Mouse (Mus musculus): ENCODE measurements around the gene Atp2b1. TPM values are rescaled to one million over a fixed set of nuclear protein-coding genes. Genes with fewer than 3 reads are reported as not detected.

Atp2b1 gene
- total and polyA plus RNA-seq, 2 experiments from 2014 or later: 203 to 319 TPM

DNA sequence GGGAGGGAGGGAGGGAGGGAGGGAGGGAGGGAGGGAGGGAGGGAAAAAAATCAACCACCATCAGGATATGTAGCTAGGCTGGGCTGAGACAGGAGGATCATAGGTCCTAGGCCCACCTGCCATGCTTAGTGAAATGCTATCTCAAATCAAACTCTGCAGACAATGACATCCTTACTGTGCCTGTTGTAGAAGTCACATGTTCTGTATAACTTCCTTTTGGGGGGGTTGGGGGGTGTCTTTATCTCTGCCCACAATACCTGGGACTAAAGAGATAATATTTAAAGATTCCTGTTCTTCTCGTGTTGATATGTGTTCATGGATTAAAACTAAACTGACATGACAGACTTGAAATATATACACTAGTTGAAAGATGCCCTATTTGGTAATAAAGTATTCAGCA, 35.5 kb downstream of the Atp2b1 start:
- Histone ChIP-seq H3K27me3 (ENCODE audit: insufficient read depth, low read length) (no peaks in the 10 kb centered on the region), H3K9me3 (ENCODE audit: low read length) (no peaks in the 10 kb centered on the region), H3K9ac (no peak overlapping the region), H3K4me1 (ENCODE audit: insufficient read depth) (no peaks in the 10 kb centered on the region), H3K4me2 (ENCODE audit: low read depth) (no peak overlapping the region), H3K27ac (ENCODE audit: low read depth, low read length) (no peak overlapping the region), H3K36me3 (ENCODE audit: insufficient read depth) (no peaks in the 10 kb centered on the region), H3K4me3 (ENCODE audit: low read depth, low read length) (no peak overlapping the region)
- 95% methylated on average over 1 of the region's 1 CpGs for WGBS
- DNase-seq (no peak), ATAC-seq (no peak)
- TF ChIP-seq CTCF (IDR thresholded peaks at IDR 0.05; ENCODE audit: low read depth): no peak

DNA sequence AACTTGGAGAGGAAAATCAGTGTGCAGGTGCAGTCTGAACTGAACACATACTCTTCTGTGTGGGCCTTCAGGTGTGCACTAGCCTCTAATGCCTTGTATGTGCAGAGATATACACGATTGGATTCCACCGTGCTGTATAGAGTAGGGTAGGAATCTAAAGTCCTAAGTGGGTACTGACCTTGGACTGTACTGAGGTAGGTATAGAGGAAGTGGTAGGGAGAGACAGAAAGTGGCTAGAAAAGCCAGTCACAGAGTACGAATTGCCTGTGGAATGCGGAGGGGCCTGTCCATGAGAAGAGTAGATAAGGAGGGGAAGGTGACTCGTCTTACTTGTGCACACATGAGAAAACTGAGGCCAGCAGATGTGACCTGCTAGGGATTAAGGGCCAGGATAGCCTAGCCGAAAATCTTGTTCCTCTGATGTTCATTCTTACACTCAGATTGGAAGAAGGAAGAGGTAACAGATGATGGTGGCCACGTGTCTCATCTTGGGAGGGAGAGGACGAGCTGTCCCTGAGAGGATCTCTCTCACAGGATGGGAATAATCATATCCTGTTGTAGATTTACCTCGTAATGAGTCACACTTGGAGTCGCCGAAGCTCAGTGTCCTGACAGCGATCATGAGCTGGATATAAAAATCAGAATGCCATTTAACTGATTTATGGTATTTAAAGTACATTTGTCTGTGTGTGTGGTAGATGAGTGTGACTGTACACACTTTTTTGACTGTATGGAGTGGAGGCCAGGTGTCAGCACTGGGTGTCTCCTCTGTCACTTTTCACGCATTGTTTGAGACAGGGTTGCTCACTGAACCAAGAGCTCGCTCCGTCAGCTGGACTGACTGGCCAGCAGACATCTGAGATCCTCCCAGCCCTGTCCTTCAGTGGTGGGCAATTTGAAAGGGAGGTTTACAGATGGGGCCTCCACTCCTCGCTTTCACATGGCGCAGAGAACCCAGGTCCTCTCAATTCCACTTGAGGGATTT, 37.4 kb downstream of the Atp2b1 start:
- H3K9me3 ChIP-seq (ENCODE audit: low read length): no peaks in the 10 kb centered on the region
- H3K27me3 ChIP-seq (ENCODE audit: insufficient read depth, low read length): no peaks in the 10 kb centered on the region
- 94% methylated on average over 17 of the region's 17 CpGs for WGBS
- no peak overlapping the region for H3K27ac ChIP-seq (ENCODE audit: low read depth, low read length)
- H3K4me3 ChIP-seq (ENCODE audit: low read depth, low read length): no peak overlapping the region
- TF ChIP-seq CTCF (IDR thresholded peaks at IDR 0.05; ENCODE audit: low read depth): no peak
- H3K9ac ChIP-seq: no peak overlapping the region
- H3K4me1 ChIP-seq (ENCODE audit: insufficient read depth): no peaks in the 10 kb centered on the region
- DNase-seq (no peak), ATAC-seq (no peak)
- no peaks in the 10 kb centered on the region for H3K36me3 ChIP-seq (ENCODE audit: insufficient read depth)
- H3K4me2 ChIP-seq (ENCODE audit: low read depth): no peak overlapping the region

DNA sequence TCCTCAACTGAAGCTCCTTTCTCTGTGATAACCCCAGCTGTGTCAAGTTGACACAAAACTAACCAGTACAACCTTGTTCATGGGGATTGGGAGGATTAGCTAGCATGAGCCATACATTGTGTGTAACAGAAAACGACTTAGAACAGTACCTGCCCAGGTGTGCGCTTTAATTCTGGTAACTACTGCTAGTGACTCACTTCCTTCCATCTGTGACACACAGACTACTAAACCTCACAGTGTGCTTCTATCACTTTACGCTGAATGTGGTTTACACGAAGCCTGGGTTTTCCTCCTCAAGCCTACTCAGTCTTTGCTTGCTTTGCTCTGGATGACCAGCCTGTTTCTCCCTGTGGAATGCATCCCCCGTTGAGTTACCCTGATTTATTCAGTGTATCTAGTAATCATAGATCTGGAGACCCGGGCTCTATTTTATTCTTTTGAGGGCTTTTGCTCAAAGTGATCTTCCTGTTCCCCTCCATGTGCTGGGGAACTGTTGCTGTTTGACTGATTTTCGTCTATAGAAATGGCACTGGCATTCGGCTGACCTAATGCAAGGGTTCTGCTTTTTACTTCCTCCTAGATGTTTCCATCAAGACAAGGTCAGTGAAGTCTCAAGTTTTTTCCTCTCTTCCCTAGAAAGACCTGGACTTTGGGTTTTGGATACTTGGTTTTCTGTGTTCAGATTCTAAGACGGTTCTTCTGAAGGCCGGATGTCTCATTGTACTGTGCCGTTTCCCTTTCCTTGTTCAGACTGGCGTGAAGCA, 40.2 kb downstream of the Atp2b1 start:
- DNase-seq (no peak), ATAC-seq (no peak)
- no peaks in the 10 kb centered on the region for H3K27me3 ChIP-seq (ENCODE audit: insufficient read depth, low read length)
- 92% methylated on average over 12 of the region's 12 CpGs for WGBS
- TF ChIP-seq CTCF (IDR thresholded peaks at IDR 0.05; ENCODE audit: low read depth): no peak
- H3K4me2 ChIP-seq (ENCODE audit: low read depth): no peak overlapping the region
- H3K27ac ChIP-seq (ENCODE audit: low read depth, low read length): no peak overlapping the region
- H3K4me1 ChIP-seq (ENCODE audit: insufficient read depth): no peaks in the 10 kb centered on the region
- no peak overlapping the region for H3K4me3 ChIP-seq (ENCODE audit: low read depth, low read length)
- H3K9ac ChIP-seq: no peak overlapping the region
- no peaks in the 10 kb centered on the region for H3K9me3 ChIP-seq (ENCODE audit: low read length)
- H3K36me3 ChIP-seq (ENCODE audit: insufficient read depth): no peaks in the 10 kb centered on the region

DNA sequence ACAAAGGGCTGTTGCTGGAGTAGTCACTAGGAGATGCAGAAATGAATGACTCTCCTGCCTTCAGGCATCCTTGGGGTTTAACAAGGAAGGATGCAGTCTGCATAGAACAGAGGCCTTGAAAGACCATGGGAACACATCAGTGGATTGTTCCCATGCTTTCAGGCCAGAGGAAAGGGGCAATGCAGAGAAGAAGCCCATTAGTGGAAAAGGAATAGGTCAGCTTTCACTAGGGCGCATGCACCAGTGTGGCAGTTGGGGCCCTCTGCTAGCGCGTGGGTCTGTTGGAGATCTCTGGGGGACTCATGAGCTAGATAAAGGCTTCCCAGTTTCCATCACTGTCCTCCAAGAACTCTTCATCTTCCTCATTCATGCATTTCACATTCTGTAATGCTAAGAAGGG, 41.9 kb downstream of the Atp2b1 start:
- ATAC-seq (no peak), DNase-seq (no peak)
- H3K4me3 ChIP-seq (ENCODE audit: low read depth, low read length): no peak overlapping the region
- no peaks in the 10 kb centered on the region for H3K27me3 ChIP-seq (ENCODE audit: insufficient read depth, low read length)
- no peaks in the 10 kb centered on the region for H3K9me3 ChIP-seq (ENCODE audit: low read length)
- no peak overlapping the region for H3K4me2 ChIP-seq (ENCODE audit: low read depth)
- no peaks in the 10 kb centered on the region for H3K36me3 ChIP-seq (ENCODE audit: insufficient read depth)
- WGBS: 84% methylated on average over 3 of the region's 3 CpGs
- no peaks in the 10 kb centered on the region for H3K4me1 ChIP-seq (ENCODE audit: insufficient read depth)
- no peak overlapping the region for H3K9ac ChIP-seq
- H3K27ac ChIP-seq (ENCODE audit: low read depth, low read length): no peak overlapping the region
- no peak for TF ChIP-seq CTCF (IDR thresholded peaks at IDR 0.05; ENCODE audit: low read depth)

DNA sequence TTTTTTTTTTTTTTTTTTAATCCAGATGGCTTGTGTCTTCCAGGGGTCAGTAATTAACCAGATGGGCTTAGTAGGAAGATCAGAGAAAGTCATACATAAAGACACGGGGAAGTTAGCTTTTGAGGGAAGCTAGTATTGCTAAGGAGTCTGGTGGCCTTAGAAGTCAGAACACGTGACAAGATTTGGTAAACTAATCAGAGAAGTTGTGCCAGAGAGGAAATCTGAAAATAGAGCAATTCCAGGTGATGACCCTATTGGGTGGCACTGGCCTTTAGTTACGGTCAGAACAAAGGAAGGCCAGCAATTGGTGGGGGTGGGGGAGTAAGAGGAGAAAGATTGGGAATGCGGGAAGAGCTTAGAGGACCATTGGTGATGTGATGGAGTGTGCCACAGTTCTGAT, 44.5 kb downstream of the Atp2b1 start:
- TF ChIP-seq CTCF (IDR thresholded peaks at IDR 0.05; ENCODE audit: low read depth): no peak
- peak overlapping the region; percentile 6; the same call in 1 of the 2 replicates for H3K27ac ChIP-seq (ENCODE audit: low read depth, low read length)
- no peak overlapping the region for H3K4me3 ChIP-seq (ENCODE audit: low read depth, low read length)
- ATAC-seq (no peak), DNase-seq (no peak)
- H3K9me3 ChIP-seq (ENCODE audit: low read length): no peaks in the 10 kb centered on the region
- WGBS: 68% methylated on average over 4 of the region's 4 CpGs
- no peak overlapping the region for H3K4me2 ChIP-seq (ENCODE audit: low read depth)
- no peaks in the 10 kb centered on the region for H3K27me3 ChIP-seq (ENCODE audit: insufficient read depth, low read length)
- no peaks in the 10 kb centered on the region for H3K36me3 ChIP-seq (ENCODE audit: insufficient read depth)
- H3K4me1 ChIP-seq (ENCODE audit: insufficient read depth): no peaks in the 10 kb centered on the region
- H3K9ac ChIP-seq: no peak overlapping the region

DNA sequence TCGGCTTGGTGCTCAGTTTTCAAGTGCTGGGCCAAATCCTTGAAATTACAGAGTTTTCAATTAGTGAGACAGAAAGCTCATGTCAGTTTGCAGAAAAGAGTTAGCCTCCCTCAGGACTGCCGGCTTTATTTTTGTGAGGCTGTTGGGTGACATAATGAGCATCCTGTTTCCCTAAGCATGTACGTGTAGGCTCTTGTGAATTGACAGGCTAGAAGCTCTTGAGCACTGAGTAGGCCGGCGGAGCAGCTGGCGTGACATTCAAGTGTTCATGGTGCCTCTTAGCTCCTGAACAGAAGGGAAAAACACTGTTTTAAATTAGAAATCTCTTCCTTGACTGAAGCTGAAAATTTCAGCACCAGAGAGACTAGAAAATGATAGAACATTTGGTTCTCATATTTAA, 45.2 kb downstream of the Atp2b1 start:
- no peak overlapping the region for H3K4me3 ChIP-seq (ENCODE audit: low read depth, low read length)
- no peaks in the 10 kb centered on the region for H3K4me1 ChIP-seq (ENCODE audit: insufficient read depth)
- no peak for TF ChIP-seq CTCF (IDR thresholded peaks at IDR 0.05; ENCODE audit: low read depth)
- no peaks in the 10 kb centered on the region for H3K36me3 ChIP-seq (ENCODE audit: insufficient read depth)
- ATAC-seq: peak; percentile 96
- peak; percentile 70 for DNase-seq
- H3K27me3 ChIP-seq (ENCODE audit: insufficient read depth, low read length): no peaks in the 10 kb centered on the region
- H3K4me2 ChIP-seq (ENCODE audit: low read depth): no peak overlapping the region
- H3K9me3 ChIP-seq (ENCODE audit: low read length): no peaks in the 10 kb centered on the region
- no peak overlapping the region for H3K9ac ChIP-seq
- peak overlapping the region; percentile 35; the same call in 1 of the 2 replicates for H3K27ac ChIP-seq (ENCODE audit: low read depth, low read length)
- 38% methylated on average over 6 of the region's 6 CpGs for WGBS

DNA sequence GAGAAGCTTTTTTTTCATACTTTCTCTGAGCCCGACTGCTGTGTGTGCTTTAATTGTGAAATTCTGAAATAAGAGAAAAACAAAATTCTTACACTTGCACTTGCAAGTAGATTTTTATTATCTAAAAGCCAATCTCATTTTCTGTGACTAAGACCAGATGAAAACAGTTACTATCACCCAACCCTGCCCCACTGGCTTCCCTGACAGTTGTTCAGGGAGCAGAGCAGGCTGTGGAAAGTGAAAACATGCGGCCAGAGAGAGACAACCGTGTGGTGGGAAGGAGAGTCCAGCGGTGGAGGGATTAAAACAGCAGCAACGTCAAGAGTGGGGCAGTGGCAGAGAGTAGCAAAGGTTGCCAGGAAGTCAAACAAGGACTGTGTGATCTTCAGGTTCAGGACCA, 46.7 kb downstream of the Atp2b1 start:
- H3K4me1 ChIP-seq (ENCODE audit: insufficient read depth): no peaks in the 10 kb centered on the region
- H3K4me2 ChIP-seq (ENCODE audit: low read depth): no peak overlapping the region
- no peak overlapping the region for H3K9ac ChIP-seq
- 70% methylated on average over 5 of the region's 5 CpGs for WGBS
- H3K4me3 ChIP-seq (ENCODE audit: low read depth, low read length): no peak overlapping the region
- DNase-seq (no peak), ATAC-seq (no peak)
- H3K27ac ChIP-seq (ENCODE audit: low read depth, low read length): no peak overlapping the region
- no peaks in the 10 kb centered on the region for H3K36me3 ChIP-seq (ENCODE audit: insufficient read depth)
- H3K9me3 ChIP-seq (ENCODE audit: low read length): no peaks in the 10 kb centered on the region
- TF ChIP-seq CTCF (IDR thresholded peaks at IDR 0.05; ENCODE audit: low read depth): no peak
- H3K27me3 ChIP-seq (ENCODE audit: insufficient read depth, low read length): no peaks in the 10 kb centered on the region

Data from forebrain, postnatal 0 days (tissue).